Mouse (Mus musculus) kidney, embryonic 14.5 days (tissue): ENCODE data around the gene Lingo1. TPM values are rescaled to one million over a fixed set of nuclear protein-coding genes. Genes with fewer than 3 reads are reported as not detected.

Source experiments
- ATAC-seq: fragments of 200-750 bp; cut with Nextera tagmentation; 2 replicates; pipeline ENCODE4 v1.8.0; 2017; ENCODE audit warnings: moderate number of reproducible peaks, mild to moderate bottlenecking, moderate TSS enrichment, moderate library complexity; ENCODE audit not compliant: low FRiP score, low TSS enrichment
- H3K27ac ChIP-seq: fragments of 300-500 bp; sonication (generic); 2 replicates; pipeline ENCODE4 v1.5.1; 2014; ENCODE audit warnings: low read depth, mild to moderate bottlenecking, low read length, moderate library complexity, mixed read lengths
- H3K27me3 ChIP-seq: fragments of 300-500 bp; sonication (generic); 2 replicates; pipeline ENCODE4 v1.6.1; 2014; ENCODE audit warnings: mild to moderate bottlenecking, low read length; ENCODE audit not compliant: control insufficient read depth, insufficient read depth
- H3K36me3 ChIP-seq: fragments of 300-500 bp; sonication (generic); 2 replicates; pipeline ENCODE4 v1.6.1; 2014; ENCODE audit warnings: low read length, mixed read lengths; ENCODE audit not compliant: control insufficient read depth, insufficient read depth
- H3K4me1 ChIP-seq: fragments of 300-500 bp; sonication (generic); 2 replicates; pipeline ENCODE4 v1.6.1; 2014; ENCODE audit warnings: low read length, mixed read lengths; ENCODE audit not compliant: control insufficient read depth, insufficient read depth
- H3K4me2 ChIP-seq: fragments of 300-500 bp; sonication (generic); replicated peaks from 2 replicates; pipeline ENCODE4 v1.6.1; 2014; ENCODE audit warnings: low read depth, mild to moderate bottlenecking, low read length
- H3K4me3 ChIP-seq: fragments of 300-500 bp; sonication (generic); 2 replicates; pipeline ENCODE4 v1.5.1; 2014; ENCODE audit warnings: mild to moderate bottlenecking, low read length
- H3K9ac ChIP-seq: fragments of 300-500 bp; sonication (generic); 2 replicates; pipeline ENCODE4 v1.6.1; 2014; ENCODE audit warnings: low read depth, mild to moderate bottlenecking, low read length, moderate library complexity
- H3K9me3 ChIP-seq: fragments of 300-500 bp; sonication (generic); 2 replicates; pipeline ENCODE4 v1.6.1; 2016; ENCODE audit warnings: low read length; ENCODE audit not compliant: control insufficient read depth
- WGBS: fragments of 180-500 bp; shearing (Covaris S2); extraction: QIAGEN DNeasy Blood & Tissue Kit; methylation state at CpG from one replicate; pipeline ENCODE4 v1.1.7; 2014; 5-methylcytosine and 5-hydroxymethylcytosine counted together
- polyA plus RNA-seq: library from polyadenylated mRNA; unstranded; fragments of >200 nt; fragmentation: Nextera tagmentation; extraction: Ambion mirVana; gene quantifications from 2 replicates; pipeline ENCODE4 v1.2.1, GENCODE M21; 2014

Lingo1 gene
- polyA plus RNA-seq, 1 experiment from 2014 or later = 4.6 TPM

DNA sequence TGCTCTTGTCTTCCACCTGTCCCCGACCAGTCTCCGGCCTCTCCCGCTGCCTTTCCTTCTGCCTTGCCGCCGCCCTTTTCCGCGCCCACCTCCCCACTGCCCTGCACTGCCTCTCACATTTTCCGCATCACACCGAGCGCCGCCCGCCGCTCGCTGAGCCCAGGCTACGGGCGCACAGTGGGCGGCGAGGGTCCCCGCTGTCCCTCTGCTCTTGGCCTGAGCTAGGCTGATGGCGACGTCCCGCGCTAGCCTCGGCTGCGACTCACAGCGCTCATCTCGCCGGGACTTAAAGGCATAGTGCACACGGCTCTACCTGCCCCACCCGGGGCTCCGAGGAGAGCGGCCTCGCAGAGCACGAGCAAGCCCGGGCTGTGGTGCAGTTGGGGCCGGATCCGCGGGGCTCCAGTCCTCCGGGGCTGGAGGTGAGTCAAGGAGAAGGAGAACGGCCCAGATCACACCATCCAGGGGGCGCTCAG lies 426 bp upstream of the Lingo1 start:
- WGBS = under 1% methylated on average over 41 of the region's 41 CpGs
- H3K27ac ChIP-seq = no peak overlapping the region
- no peak for ATAC-seq
- H3K4me3 ChIP-seq = peak overlapping the region; percentile 52
- peak overlapping the region; percentile 47; the same call in 1 of the 2 replicates for H3K9ac ChIP-seq
- no peaks in the 10 kb centered on the region for H3K36me3 ChIP-seq
- H3K4me1 ChIP-seq = peaks cover 9% of the 10 kb centered on the region; the same call in 1 of the 2 replicates
- H3K9me3 ChIP-seq = no peaks in the 10 kb centered on the region
- H3K27me3 ChIP-seq = peaks cover 49% of the 10 kb centered on the region
- H3K4me2 ChIP-seq = peak overlapping the region; percentile 98

GRCm38 (mm10) chr9:56791696-56792261 lies 4.5 kb downstream of the Lingo1 start:
- H3K9ac ChIP-seq = no peak overlapping the region
- H3K27ac ChIP-seq = no peak overlapping the region
- H3K4me3 ChIP-seq = no peak overlapping the region
- 63% methylated on average over 11 of the region's 11 CpGs for WGBS
- H3K4me1 ChIP-seq = peaks cover 7% of the 10 kb centered on the region; the same call in 1 of the 2 replicates
- no peaks in the 10 kb centered on the region for H3K36me3 ChIP-seq
- no peak overlapping the region for H3K4me2 ChIP-seq
- H3K27me3 ChIP-seq = peaks cover 31% of the 10 kb centered on the region
- H3K9me3 ChIP-seq = no peaks in the 10 kb centered on the region
- ATAC-seq = no peak

GRCm38 (mm10) chr9:56784576-56784975 lies 11.7 kb downstream of the Lingo1 start:
- H3K9ac ChIP-seq = no peak overlapping the region
- no peaks in the 10 kb centered on the region for H3K27me3 ChIP-seq
- no peak overlapping the region for H3K4me2 ChIP-seq
- no peaks in the 10 kb centered on the region for H3K9me3 ChIP-seq
- 89% methylated on average over 10 of the region's 10 CpGs for WGBS
- ATAC-seq = no peak
- no peak overlapping the region for H3K4me3 ChIP-seq
- no peaks in the 10 kb centered on the region for H3K36me3 ChIP-seq
- no peak overlapping the region for H3K27ac ChIP-seq
- H3K4me1 ChIP-seq = peaks cover 6% of the 10 kb centered on the region; the same call in 1 of the 2 replicates

- Histone ChIP-seq H3K36me3 (no peaks in the 10 kb centered on the region), H3K9me3 (no peaks in the 10 kb centered on the region)
Measured at GRCm38 (mm10) chr9:56776881-56777801, 19.1 kb downstream of the Lingo1 start.

GRCm38 (mm10) chr9:56775161-56775934 lies 20.9 kb downstream of the Lingo1 start:
- H3K36me3 ChIP-seq = no peaks in the 10 kb centered on the region
- H3K4me2 ChIP-seq = no peak overlapping the region
- no peaks in the 10 kb centered on the region for H3K9me3 ChIP-seq
- no peak overlapping the region for H3K27ac ChIP-seq
- H3K9ac ChIP-seq = no peak overlapping the region
- no peak for ATAC-seq
- no peaks in the 10 kb centered on the region for H3K4me1 ChIP-seq
- 44% methylated on average over 7 of the region's 7 CpGs for WGBS
- H3K4me3 ChIP-seq = no peak overlapping the region
- no peaks in the 10 kb centered on the region for H3K27me3 ChIP-seq

More at GRCm38 (mm10) chr9:56776881-56777801, 19.1 kb downstream of the Lingo1 start:
- no peaks in the 10 kb centered on the region for H3K4me1 ChIP-seq
- no peak overlapping the region for H3K27ac ChIP-seq
- no peak overlapping the region for H3K4me2 ChIP-seq
- no peaks in the 10 kb centered on the region for H3K27me3 ChIP-seq
- no peak overlapping the region for H3K9ac ChIP-seq
- no peak for ATAC-seq
- 67% methylated on average over 11 of the region's 11 CpGs for WGBS
- H3K4me3 ChIP-seq = no peak overlapping the region

DNA sequence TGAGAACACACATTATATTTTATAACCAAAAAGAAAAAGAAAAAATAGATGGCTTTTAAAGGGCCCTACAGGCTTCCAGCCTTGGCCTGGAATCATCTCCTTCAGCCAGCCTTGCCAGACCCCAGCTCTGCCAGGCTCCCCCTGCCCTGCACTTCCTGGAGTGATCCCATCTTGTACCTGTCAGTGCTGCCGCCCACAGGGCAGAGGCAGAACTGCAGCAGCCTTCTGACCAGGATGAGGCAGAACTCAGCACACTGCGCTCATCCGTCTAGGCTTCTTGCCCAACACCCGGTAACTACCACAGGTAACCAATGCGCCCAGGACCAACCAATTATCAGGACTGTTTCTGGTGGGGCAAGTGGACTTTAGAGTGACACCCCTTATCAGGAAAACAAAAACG lies 22.0 kb downstream of the Lingo1 start:
- Histone ChIP-seq H3K9me3 (no peaks in the 10 kb centered on the region), H3K27ac (no peak overlapping the region), H3K36me3 (no peaks in the 10 kb centered on the region), H3K4me2 (no peak overlapping the region), H3K27me3 (no peaks in the 10 kb centered on the region), H3K4me1 (no peaks in the 10 kb centered on the region), H3K4me3 (no peak overlapping the region), H3K9ac (no peak overlapping the region)
- WGBS = 50% methylated on average over 6 of the region's 6 CpGs
- ATAC-seq = 0 out of 2 replicates have a peak, but pooled peaks have one; percentile 28

DNA sequence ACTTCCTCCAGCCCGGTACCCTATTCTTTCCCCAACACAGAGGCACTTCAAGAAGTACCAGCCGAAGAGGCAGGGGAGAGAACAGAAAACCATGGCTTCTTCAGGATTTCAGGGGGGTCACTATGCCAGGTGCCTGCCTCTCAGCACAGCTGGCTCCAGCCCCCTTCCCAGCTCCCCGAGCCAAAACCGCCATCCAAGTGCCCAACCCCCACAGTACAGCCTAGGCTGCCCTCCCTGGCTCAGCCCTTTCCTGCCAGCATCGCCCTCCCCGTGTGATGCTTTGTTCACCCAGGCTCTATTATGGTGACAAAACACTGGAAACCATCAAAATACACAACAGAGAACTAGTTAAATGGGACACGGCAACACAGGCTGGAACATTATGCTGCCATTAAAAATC lies 22.6 kb downstream of the Lingo1 start:
- Histone ChIP-seq H3K27ac (no peak overlapping the region), H3K4me2 (no peak overlapping the region), H3K4me3 (no peak overlapping the region), H3K36me3 (no peaks in the 10 kb centered on the region), H3K9ac (no peak overlapping the region), H3K9me3 (no peaks in the 10 kb centered on the region), H3K4me1 (no peaks in the 10 kb centered on the region), H3K27me3 (no peaks in the 10 kb centered on the region)
- no peak for ATAC-seq
- WGBS = 76% methylated on average over 7 of the region's 7 CpGs

- H3K4me1 ChIP-seq = no peaks in the 10 kb centered on the region
- no peak overlapping the region for H3K9ac ChIP-seq
- H3K27ac ChIP-seq = no peak overlapping the region
- no peaks in the 10 kb centered on the region for H3K27me3 ChIP-seq
- WGBS = 82% methylated on average over 9 of the region's 9 CpGs
- H3K9me3 ChIP-seq = no peaks in the 10 kb centered on the region
- H3K36me3 ChIP-seq = no peaks in the 10 kb centered on the region
- H3K4me2 ChIP-seq = no peak overlapping the region
- no peak for ATAC-seq
- no peak overlapping the region for H3K4me3 ChIP-seq
Measured at GRCm38 (mm10) chr9:56767653-56768136, 28.6 kb downstream of the Lingo1 start.
